Mouse (Mus musculus) ES-E14 (cell line): Measurements from ENCODE around the gene Ascl2. TPM values are rescaled to one million over a fixed set of nuclear protein-coding genes. Genes with fewer than 3 reads are reported as not detected.

Experiments used
- DNase-seq: peaks from one replicate; pipeline ENCODE4 v3.0.0-alpha.2; 2013; ENCODE audit warnings: low read depth, low spot score
- H3K27ac ChIP-seq: 2 replicates; pipeline ENCODE4 v1.5.1; 2012; ENCODE audit warnings: low read depth, mild to moderate bottlenecking, low read length, moderate library complexity, mixed read lengths; ENCODE audit not compliant: poor library complexity, insufficient read depth, severe bottlenecking
- H3K36me3 ChIP-seq: 2 replicates; pipeline ENCODE4 v1.6.1; 2012; ENCODE audit warnings: mild to moderate bottlenecking, low read length, moderate library complexity, mixed read lengths; ENCODE audit not compliant: control insufficient read depth, poor library complexity, insufficient read depth, severe bottlenecking
- H3K4me1 ChIP-seq, 2 experiments: fragments of 150-350 bp in 1 of 2; sonication (generic) in 1 of 2; 2 replicates each; pipeline ENCODE4 v1.6.1; 2012; ENCODE audit warnings: low read length in 2 of 2, mild to moderate bottlenecking in 1 of 2, mixed read lengths in 1 of 2; ENCODE audit not compliant: control insufficient read depth in 2 of 2, insufficient read depth in 2 of 2, poor library complexity in 1 of 2
- H3K4me3 ChIP-seq, 2 experiments: fragments of 150-350 bp in 1 of 2; sonication (generic) in 1 of 2; 2 replicates each; pipeline ENCODE4 v1.5.1; 2012; ENCODE audit warnings: low read length in 2 of 2, low read depth in 1 of 2, mild to moderate bottlenecking in 1 of 2, mixed read lengths in 1 of 2; ENCODE audit not compliant: insufficient read depth in 1 of 2, poor library complexity in 1 of 2, severe bottlenecking in 1 of 2
- H3K9ac ChIP-seq: 2 replicates; pipeline ENCODE4 v1.6.1; 2012; ENCODE audit warnings: low read depth, mild to moderate bottlenecking, low read length, mixed read lengths; ENCODE audit not compliant: poor library complexity, insufficient read depth, severe bottlenecking
- H3K9me3 ChIP-seq: fragments of 150-350 bp; sonication (generic); 2 replicates; pipeline ENCODE4 v1.6.1; 2012; ENCODE audit warnings: low read depth, mild to moderate bottlenecking, low read length; ENCODE audit not compliant: control insufficient read depth, insufficient read depth
- CHD2 ChIP-seq: IDR thresholded peaks from 2 replicates; pipeline ENCODE4 v1.6.1; 2014; ENCODE audit warnings: mild to moderate bottlenecking, low read depth, low read length, inconsistent platforms
- HCFC1 ChIP-seq: IDR thresholded peaks from 2 replicates; pipeline ENCODE4 v1.6.1; 2012; ENCODE audit warnings: low read length, inconsistent platforms, borderline replicate concordance; ENCODE audit not compliant: insufficient read depth
- MAFK ChIP-seq: IDR thresholded peaks from 2 replicates; pipeline ENCODE4 v1.6.1; 2014; ENCODE audit warnings: mild to moderate bottlenecking, low read depth, low read length, inconsistent platforms; ENCODE audit not compliant: insufficient read depth
- ZC3H11A ChIP-seq: IDR thresholded peaks from 2 replicates; pipeline ENCODE4 v1.6.1; 2012; ENCODE audit warnings: low read depth, mild to moderate bottlenecking, inconsistent platforms, low read length, borderline replicate concordance
- ZNF384 ChIP-seq: IDR thresholded peaks from 2 replicates; pipeline ENCODE4 v1.6.1; 2012; ENCODE audit warnings: low read depth, low read length, inconsistent platforms
- in situ Hi-C, 2 experiments: fragments of 600-800 bp; cut with MboI; formaldehyde crosslinking; loops; one replicate each; pipeline ENCODE4 v1.15.1; 2025; ENCODE audit warnings: low sequenced_read_pairs in 2 of 2, inconsistent platforms in 1 of 2; ENCODE audit not compliant: unreplicated experiment in 2 of 2
- total RNA-seq: library from RNA; depleted of rRNA; stranded (reverse); fragments of 300-350 nt; gene quantifications from 2 replicates; pipeline ENCODE4 v1.2.3, GENCODE M21; 2012

The Ascl2 gene
- total RNA-seq, 1 experiment = 7.5 TPM

DNA sequence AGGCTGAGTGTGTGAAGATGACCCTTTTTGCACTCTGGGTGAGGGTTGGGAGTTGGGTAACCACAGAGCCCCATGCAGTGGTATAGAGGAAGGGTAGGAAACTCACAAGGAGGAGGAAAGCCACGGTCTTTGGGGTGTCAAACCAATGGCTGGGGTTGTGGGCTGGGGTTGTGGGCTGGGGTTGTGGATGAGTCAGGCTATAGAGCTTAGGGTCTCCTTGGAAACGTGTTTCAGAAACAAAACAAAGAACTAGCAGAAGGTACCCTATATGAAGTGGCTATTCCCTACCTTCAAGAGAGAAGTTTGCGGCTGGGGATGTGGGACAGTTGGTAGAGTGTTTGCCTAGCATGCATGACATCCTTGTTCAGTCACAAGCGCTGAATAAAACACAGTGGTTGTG is 40.9 kb upstream of the Ascl2 start:
- no peak overlapping the region for H3K9ac ChIP-seq
- in situ Hi-C loops = no loop called here
- DNase-seq = no peak
- peaks cover 12 to 55% of the 10 kb centered on the region in 2 experiments for H3K4me1 ChIP-seq
- H3K36me3 ChIP-seq = no peaks in the 10 kb centered on the region
- H3K9me3 ChIP-seq = no peaks in the 10 kb centered on the region
- no peak overlapping the region for H3K27ac ChIP-seq
- no peak overlapping the region for H3K4me3 ChIP-seq
- TF ChIP-seq CHD2 (no peak), ZNF384 (no peak), MAFK (no peak), HCFC1 (no peak), ZC3H11A (no peak)

DNA sequence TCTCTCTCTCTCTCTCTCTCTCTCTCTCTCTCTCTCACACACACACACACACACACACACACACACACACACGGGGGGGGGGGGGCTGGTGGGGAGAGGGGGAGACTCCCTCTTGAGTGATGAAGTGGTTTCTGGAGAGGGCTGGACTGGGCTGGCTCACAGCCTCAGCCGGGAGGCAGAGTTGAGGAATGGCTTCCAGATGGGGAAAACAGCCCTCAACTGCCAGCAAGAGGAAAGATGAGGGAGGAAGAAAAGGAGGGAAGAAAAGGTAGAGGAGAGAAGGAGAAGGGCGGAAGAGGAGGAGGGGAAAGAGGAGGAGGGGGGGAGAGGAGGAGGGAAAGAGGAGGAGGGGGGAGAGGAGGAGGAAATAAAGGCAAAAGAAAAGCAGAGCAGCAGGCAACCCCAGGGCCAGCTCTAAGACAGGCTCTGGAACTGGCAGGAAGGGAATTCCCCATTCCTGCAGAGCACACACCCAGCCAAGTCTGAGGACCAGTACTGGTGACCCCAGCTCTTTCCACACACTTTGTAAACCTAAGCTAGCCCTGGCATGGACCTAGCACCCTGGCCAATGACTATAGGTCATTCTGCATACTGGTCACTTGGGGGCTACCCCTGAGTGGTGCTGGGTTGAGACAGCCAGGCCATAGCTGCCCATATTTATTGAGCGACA is 40.1 kb upstream of the Ascl2 start:
- Histone ChIP-seq H3K36me3 (no peaks in the 10 kb centered on the region), H3K9ac (peak overlapping the region; percentile 18; the same call in 1 of the 2 replicates), H3K4me3 (peak overlapping the region in 1 of 2 experiments; percentile 40; a peak in 1 of 4 replicates), H3K4me1 (peaks cover 10 to 52% of the 10 kb centered on the region in 2 experiments), H3K9me3 (no peaks in the 10 kb centered on the region), H3K27ac (peak overlapping the region; percentile 57; the same call in 1 of the 2 replicates)
- TF ChIP-seq MAFK (no peak), HCFC1 (no peak), ZC3H11A (no peak), CHD2 (no peak), ZNF384 (no peak)
- no peak for DNase-seq
- in situ Hi-C loops = no loop called here

DNA sequence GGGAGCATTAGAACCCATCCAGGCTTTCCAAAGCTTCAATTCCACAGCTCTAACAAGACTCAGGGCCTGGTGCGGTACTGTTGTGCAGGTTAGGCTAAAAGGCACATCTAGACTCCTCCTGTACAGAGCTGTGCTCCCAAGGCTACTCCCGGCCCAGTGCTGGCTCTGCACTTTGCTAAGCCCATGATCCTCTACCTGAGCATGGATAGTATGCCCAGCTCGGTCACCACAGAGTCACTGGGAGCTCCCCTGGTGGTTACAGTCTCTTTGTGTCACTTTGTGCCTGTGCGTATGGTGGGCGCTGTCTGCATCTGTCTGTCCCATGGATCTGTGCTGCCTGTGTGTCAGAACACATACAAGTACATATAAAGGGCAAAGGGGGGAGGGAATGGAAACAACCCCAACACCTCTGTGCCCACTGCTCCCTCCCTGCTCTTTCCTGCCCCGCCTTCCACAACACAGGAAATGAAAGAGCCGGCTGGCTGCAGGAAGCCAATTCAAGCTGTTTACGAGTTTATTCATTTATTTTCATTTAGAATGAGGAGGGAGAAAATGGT is 39.4 kb upstream of the Ascl2 start:
- Histone ChIP-seq H3K27ac (peak overlapping the region; percentile 57; the same call in 1 of the 2 replicates), H3K9ac (peak overlapping the region; percentile 65), H3K4me1 (peaks cover 9 to 46% of the 10 kb centered on the region in 2 experiments), H3K36me3 (no peaks in the 10 kb centered on the region), H3K9me3 (no peaks in the 10 kb centered on the region), H3K4me3 (peak overlapping the region; percentile 18 to 40; a peak in 3 of 4 replicates)
- in situ Hi-C loops = no loop called here
- TF ChIP-seq ZNF384 = no peak
- TF ChIP-seq ZC3H11A = no peak
- TF ChIP-seq HCFC1 = no peak
- no peak for TF ChIP-seq MAFK
- no peak for TF ChIP-seq CHD2
- no peak for DNase-seq

DNA sequence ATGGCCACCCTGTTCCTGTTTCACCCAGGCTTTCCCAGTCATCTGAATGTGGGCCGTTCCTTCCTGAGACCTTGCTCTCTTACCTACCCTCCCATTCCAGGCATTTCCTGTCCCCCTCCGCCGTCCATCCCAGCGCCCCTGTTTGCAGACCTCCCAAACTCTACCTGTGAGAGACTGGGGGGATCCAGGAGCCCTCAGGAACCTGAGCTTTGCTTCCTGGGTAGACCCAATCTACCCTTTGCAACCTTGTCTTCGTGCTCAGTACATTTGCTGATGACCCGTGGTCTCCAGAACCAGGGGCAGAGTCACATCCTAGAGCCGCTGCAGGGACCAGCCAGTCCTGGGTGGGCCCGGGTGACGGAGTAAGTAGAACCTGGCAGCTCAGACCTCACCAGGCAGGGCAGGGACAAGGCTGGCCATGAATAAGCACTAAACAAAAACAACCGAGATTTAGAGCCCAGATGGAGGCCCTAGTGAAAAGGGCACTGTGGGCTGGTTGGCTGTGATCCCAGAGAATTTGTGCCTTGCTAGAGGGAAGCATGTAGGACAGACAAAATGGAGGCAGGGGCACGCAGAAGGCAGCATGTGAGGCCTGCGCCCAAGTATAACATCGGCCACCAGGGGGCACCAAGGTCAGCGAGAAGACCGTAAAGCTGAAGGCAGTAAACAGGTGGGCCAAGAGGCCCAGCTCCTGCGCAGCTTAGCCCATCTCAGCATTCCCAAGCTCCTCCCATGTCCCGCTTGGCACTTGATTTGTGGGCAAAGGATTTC is 38.7 kb upstream of the Ascl2 start:
- Histone ChIP-seq H3K9me3 (no peaks in the 10 kb centered on the region), H3K9ac (peak overlapping the region; percentile 85), H3K36me3 (no peaks in the 10 kb centered on the region), H3K27ac (peak overlapping the region; percentile 78), H3K4me3 (peak overlapping the region; percentile 43 to 66), H3K4me1 (peaks cover 9 to 46% of the 10 kb centered on the region in 2 experiments)
- DNase-seq = peak; percentile 95
- in situ Hi-C loops = no loop called here
- no peak for TF ChIP-seq ZNF384
- TF ChIP-seq HCFC1 = no peak
- TF ChIP-seq CHD2 = no peak
- no peak for TF ChIP-seq MAFK
- TF ChIP-seq ZC3H11A = no peak
